Mouse (Mus musculus): ENCODE results near the gene Hnf4a.
A peak's percentile ranks its signal among the peaks of the same experiment; 100 is the strongest.
"Not testable (repeated sequence)": the region's sequence is repeated elsewhere in the genome, so short reads cannot be mapped to it uniquely, and the experiment has no call there.

The Hnf4a gene

DNA sequence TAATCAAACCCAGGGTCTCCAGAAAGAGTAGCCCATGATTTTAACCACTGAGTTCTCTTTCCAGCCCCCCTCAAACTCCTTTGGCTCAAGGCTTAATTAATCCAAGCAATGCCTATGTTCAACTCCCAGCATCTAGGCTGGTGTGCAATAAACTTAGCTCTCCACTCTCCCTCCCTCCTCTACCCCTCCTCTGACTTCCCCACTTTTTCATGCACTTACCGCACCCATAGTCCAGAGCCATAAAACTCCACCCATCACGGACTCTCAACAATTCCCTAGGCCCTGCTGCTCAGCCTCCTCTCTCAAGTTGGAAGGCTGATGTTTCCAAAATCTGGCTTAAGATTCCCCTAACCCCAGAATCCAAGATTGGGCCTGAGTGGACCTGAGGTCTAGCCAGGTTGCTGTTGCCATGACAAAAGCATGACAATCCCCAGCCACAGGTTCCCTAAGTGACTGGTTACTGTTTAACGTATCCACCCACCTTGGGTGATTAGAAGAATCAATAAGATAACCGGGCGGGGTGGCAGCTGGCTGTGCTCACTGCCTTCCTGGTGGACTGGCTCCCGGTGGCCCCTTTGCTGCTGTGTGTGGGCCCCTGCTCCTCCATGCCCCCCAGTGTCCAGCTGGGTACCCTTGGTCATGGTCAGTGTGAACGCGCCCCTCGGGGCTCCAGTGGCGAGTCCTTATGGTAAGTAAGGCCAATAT, at the start of gene Hnf4a:
Gene Hnf4a (plus strand): TSS at position 509 of the 705 bp plus-strand sequence.
- no peak for DNase-seq (ENCODE audit: low spot score in 2 of 2)

DNA sequence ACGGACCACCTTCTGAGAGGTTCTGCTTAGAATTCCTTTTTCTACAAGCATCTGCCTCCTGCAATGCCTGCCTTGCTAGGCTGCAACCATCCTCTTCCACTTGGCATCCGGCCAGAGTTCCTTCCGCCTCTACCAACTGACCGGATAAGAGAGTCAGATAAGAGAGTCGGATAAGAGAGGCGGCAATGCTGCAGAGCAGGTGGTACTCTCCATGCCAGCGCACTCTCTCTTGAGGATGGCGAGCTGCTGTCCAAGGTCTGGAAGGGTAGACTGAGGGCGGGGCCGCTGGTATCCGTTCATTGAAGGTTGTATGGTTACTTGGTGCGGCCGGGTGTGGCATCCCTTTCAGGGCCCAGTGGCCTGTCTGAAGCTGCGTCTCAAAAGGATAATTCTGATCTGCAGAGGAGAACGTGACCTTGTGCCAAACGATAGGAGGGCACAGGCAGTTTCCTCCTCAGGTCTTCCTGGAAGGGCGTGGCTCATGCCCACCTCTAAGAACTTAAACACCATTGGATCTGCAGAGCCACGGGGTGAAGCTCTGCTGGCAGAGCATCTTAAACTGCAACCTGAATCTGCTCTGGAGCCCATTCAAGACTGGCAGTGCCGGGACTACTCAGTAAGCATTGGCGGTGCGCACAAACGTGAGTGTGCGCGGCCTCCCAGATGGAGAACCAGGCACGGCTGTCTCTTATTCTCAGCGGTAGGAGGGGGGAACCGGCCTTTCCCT, 47.9 kb upstream of the Hnf4a start:
- peak in 1 of 2 experiments; percentile 7 for DNase-seq (ENCODE audit: low spot score in 2 of 2)

DNA sequence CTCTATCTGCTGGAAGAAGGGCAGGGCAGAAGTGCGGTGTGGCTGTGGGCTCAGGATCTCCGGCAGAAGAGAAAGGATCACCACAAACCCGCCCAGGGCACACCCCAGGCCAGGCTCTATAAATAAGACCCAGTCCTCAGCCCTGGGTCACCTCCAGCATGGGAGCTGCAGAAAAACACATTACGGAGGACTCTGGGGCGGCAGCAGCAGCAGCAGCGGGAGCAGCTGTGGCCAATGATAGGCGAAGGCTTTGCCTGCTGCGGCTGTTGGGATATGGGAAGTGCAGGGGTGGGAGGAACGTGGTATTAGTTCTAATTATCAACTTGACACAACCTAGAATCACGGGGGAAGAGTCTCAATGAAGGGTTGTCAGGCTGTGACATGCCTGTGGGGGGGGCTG, 47.2 kb upstream of the Hnf4a start:
- DNase-seq (ENCODE audit: low spot score in 2 of 2): no peak

DNA sequence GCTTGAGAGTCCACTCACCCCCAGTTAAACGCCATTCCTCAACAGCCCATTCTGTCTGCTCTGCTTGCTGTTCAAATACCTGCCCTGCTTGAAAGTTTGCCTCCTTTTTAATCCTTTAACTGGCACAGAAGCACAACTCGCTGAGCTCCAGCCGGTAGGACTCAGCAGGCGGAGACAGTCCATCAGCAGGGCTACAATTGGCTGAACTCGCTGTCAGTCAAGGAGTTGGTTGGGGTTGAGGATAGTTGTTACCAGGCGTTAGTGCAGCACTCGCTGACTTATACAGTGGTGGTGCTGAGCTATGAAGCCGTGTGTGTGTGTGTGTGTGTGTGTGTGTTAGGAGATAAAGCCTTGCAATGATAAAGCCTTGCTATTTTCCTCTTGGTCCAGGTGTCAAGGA, 46.0 kb upstream of the Hnf4a start:
- no peak for DNase-seq (ENCODE audit: low spot score in 2 of 2)

DNA sequence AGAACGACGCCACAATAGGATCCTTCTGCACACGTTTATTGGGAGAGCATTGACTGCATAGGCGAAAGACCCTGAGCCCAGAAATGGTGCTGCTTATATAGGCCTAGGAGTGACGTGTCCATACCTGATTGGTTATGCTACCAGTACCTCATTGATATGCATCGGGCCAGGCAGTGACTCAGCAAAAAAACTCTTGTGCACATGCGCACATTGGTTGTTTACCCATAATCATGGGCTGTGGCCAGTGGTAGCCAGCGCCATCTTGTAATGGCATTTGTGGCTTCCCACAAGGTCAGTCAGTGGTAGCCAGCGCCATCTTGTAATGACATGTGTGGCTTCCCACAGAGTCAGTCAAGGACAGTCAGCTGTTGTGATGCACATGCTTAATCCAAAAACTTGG, 45.3 kb upstream of the Hnf4a start:
- DNase-seq (ENCODE audit: low spot score in 2 of 2): not testable (repeated sequence)

DNA sequence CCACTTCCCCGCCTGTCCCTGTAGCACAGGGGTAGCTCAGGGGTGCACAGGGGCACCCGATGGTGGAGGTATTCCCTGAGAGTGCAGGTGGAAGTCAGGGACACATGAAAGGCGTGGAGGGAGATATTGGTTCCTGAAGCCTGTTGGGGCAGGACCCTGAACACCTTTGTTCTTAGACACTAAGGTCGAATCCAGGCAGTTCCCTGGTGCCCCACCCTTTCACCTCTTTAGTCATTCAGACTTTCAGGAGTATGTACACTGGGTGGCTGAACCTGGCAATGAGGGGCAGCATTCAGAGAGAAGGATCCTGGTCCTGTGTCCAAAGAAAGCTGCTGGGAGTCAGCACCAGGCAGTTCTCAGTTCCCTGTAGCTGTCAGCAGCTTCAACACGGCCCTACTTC, 44.2 kb upstream of the Hnf4a start:
- no peak for DNase-seq (ENCODE audit: low spot score in 2 of 2)

DNA sequence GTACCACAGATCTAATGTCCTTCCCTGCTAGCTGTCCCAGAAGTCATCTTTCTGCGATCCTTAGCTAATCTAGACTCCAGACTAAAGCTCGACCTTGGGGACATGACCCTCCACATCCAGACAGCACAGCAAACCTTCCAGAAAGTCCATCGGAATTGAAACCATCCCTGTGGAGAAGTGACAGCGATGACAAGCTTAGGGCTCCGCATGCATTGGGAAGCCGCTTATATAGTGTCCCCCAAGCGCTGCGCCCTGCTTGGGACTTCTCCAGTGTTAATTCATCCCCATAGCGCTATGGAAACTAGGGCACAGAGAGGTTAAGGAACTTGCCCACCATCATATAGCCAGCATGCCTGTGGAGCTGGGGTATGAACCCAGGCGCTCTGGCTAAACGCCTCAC, 43.8 kb upstream of the Hnf4a start:
- no peak for DNase-seq (ENCODE audit: low spot score in 2 of 2)

DNA sequence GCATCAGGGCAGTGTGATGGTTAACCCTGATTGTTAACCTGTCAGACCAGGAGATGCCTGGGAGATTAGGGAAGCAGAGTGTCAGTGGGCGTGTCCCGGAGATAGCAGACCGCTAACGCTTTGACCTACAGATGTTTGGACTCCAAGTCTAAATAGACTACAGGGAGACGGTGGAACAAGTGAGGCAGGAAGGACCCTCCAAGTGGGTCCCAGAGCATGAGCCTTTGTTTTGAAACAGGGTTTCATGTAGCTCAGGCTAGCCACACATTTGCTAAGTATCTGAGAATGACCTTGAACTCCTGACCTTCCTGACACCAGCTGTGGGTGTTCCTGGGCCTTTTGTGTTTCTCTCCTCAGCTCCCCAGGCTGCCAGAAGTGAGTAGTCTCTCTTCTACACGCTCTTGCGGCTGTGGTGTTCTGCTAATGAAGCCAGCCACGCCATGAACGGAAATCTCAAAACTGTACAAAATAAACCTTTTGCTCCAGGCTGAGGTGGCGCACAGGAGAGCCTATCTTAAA, 43.3 kb upstream of the Hnf4a start:
- DNase-seq (ENCODE audit: low spot score in 2 of 2): no peak

DNA sequence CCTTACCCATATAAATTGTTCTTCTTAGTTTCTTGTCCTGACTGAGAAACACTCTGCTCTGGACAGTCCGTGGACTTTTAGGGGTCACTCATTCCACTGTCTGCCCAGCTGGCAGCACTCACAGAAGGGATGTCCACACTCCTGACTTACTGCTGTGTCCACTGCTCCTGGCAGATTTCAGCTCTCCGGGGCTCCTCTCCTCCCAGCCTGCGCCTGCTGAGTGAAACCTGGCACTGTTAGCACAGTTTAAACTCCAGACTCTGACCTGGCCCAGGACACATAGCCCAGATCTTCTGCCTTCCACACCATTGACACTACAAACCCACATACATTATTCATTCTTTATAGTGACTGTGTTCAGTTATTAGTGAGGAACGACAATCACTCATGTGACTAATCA, 42.6 kb upstream of the Hnf4a start:
- DNase-seq (ENCODE audit: low spot score in 2 of 2): no peak

DNA sequence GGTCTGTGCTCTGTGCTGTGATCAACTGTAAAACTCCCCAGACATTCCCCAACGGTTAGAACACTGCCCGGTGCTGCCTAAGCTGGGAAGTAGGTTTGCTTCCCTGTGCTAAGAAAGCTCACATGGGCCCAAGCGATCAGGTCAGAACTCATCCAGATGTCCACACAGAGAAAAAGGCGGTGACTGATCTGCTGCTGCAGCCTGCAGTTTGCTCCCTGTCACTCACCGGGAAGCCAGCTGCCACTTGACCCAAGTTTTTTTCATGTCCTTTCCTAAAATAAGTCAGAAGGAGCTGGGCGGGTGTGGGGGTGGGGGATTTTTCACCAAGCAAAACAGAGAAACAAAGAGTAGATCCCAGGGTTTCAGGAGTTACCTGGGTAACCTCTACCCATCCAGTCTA, 42.0 kb upstream of the Hnf4a start:
- no peak for DNase-seq (ENCODE audit: low spot score in 2 of 2)

DNA sequence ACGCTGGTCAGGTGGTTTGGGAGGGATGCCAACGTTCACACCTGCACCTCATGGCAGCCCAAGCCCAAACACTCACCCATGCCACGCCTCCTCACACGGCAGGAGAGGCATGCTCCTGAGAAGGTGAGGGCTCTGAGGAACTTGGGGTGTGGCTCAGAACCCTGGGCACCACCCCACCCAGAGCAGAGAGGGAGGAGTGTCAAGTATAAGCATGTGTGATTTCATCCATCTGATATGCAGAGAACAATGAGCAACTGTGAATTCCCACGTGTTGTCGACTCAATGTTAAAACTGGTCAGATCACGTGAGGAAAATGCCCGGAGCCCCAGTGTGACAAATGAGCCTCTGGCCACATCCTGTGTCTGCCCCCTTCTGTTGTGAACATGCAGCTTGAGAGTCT, 39.8 kb upstream of the Hnf4a start:
- DNase-seq (ENCODE audit: low spot score in 2 of 2): no peak

DNA sequence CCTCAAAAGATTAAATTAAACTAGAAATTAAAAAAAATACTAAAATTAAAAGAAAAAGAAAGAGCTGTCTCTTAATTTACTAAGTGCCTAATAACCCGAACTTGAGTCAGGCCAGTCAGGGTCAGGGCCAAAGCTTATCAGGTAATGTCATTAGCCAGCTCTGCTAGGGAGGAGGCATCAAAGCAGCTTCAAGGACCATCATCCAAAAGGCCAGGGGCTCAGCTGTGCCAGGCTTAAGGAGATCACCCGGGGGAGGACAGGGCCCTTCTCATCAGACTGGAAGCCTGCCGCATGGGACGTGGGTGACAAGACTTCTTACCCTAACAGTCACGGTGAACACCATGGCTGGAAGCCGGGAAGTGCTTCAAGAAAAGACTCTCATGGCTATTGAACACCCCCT, 39.0 kb upstream of the Hnf4a start:
- DNase-seq (ENCODE audit: low spot score in 2 of 2): no peak

DNA sequence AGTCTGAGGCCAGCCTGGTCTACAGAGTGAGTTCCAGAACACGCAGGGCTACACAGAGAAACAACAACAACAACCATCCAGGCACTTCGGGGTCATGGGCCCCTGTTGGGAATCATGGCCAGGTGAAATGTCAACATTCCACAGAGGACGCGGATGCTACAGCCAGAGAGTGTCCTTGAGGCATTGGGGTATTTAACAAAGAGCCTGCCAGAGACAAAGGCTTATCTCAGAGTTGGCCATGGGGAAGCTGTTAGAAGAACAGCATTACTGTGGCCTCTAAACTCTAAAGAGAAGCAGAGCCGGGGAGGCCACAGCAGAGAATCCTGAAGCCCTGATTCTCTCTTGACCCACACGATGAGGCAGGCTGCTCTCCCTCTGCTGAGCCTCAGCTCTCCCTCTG, 37.7 kb upstream of the Hnf4a start:
- DNase-seq (ENCODE audit: low spot score in 2 of 2): no peak

DNA sequence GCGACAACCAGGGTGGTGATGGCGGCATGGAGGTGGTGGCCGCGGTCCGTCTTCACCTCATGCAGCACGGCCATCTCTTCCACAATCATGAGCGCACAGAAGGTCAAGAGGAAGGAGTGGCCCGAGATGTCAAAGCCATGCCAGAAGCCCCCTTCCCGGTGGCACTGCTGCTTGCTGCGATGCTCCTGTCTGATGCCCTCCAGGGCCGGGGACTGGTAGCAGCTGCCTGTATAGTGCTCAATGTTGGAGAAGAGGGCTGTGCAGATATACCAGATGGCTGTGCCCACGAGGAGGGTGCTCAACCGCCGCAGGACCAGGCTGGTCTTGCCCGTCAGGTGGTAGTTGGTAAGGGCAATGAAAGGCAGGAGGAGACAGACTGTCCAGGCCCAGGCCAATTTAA, 36.9 kb upstream of the Hnf4a start:
- no peak for DNase-seq (ENCODE audit: low spot score in 2 of 2)

DNA sequence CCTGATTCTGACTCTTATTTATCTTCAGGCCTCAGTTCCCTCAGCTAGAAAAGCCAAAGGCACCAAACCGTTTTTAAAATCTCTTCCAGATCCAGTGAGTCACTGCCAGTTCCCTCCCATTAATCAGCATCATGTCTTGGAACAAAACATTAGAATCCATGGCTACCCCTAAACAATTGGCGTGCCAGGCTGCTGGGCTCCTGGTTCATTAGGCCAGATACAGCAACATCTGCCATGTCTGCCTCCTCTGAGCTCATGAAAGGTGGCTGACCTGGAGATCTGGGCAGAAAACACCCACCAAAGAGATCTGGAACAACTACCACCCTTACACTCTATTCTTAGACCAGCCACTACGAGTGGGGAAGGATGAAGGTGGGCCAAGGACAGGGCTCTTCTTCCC, 35.5 kb upstream of the Hnf4a start:
- no peak for DNase-seq (ENCODE audit: low spot score in 2 of 2)

DNA sequence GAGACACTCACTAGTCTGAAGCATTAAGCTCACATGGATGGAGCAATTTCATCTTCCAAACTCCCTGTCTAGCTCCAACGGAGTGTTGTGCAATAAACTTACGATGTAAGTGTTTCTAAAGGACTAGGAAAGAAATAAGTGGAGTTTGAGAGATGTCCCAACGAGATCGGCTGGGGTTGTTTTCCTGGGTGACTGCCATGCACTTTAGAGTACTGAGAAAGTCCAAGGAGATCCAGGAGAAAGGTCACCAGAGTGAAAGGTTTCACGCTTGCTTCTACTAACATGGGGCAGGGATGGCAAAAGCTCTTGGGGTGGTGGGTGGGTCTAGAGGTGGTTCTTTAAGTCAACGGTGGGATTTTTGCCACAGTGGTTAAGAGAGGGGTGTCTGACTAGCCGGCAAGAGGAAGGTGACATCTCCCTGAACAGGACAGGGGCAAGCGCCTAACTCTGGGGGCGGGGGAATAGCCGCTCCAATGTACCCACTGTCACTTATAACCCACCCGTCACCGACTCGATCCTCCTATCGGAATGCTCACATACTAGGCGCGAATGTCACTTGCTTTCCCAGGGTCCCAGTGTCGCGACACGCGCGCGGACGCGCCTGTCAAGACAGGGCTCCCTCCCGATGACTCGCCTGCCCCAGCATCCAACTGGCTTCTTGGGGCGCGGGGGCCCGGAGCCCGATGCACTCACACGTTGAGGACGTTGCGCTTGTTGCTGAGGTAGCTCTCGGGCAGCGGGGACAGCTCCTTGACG, 34.7 kb upstream of the Hnf4a start:
- no peak for DNase-seq (ENCODE audit: low spot score in 2 of 2)

DNA sequence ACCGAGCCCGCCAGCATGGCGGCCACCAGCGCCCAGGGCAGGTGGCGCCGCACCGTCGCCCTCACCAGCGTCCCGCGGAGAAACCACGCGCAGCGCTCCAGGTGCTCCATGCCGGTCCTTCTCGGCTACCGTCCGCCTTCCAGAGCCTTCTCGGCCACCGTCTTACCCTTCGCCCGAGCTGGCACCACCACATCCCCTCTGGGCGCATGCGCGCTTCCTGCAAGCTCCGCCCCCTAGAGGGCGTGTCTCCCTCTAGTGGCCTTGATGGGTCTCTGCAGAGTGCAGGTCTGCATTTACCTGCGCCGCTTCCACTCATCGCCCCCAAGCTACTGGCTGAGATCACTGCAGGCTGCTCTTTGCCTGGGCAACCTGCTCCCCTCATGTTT, 34.1 kb upstream of the Hnf4a start, which contains the start of gene Fitm2:
Gene Fitm2 (minus strand): TSS at position 164 of the 386 bp plus-strand sequence.
- DNase-seq (ENCODE audit: low spot score in 2 of 2): peak; percentile 89 to 96

DNA sequence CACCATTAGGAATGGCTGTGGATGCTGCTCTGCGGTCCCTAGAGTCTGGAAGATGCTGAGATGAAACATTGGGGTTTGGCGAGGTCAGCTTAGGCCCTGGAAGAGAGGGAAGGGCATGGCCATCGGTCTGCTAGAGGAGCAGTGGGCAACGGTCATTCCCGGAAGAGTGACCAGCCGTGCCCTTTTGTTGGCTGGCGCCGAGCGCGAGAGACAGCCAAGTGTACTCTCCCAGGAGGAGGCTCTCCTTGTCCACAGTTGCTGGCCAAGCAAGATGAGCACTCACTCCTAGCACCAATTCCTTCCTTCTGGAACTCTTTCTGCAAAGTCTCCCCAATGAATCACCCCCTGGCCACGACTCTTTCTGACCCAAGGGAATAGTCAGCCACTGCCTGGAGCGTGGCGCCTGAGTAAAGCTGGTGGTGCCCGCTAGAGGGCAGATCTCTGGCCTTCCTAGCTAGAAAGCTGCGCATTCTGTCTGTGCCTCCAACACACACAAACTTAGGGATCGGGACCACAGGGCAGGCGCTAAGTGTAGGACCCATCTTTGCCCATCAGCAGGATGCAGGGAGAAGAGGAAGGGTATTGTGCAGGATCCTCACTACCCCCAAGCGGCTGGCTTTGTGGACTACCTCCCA, 26.3 kb upstream of the Hnf4a start:
- DNase-seq (ENCODE audit: low spot score in 2 of 2): no peak

DNA sequence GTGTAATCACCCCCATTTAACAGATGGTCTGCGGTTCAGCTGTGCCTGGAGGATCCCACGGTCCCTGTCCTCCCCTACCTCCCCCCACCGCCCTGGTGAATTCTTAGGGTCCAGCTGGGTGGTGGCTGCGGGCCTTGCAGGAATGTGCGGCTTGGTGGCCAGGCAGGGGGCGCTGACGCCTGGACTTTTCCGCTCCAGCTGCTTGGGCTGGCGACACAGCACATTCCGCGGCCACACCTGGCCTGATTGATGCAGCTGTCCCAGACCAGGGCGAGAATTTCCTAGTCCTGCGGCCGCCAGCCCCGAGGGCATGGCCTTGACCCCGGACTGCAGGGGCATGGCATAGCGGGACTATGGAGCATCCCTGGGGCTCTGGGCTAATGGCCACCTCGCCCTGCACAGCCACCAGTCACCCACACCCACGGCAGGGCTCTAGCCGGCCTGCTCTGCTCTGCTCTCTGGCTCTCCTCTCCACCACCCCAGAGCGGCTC, 25.0 kb upstream of the Hnf4a start:
- no peak for DNase-seq (ENCODE audit: low spot score in 2 of 2)

DNA sequence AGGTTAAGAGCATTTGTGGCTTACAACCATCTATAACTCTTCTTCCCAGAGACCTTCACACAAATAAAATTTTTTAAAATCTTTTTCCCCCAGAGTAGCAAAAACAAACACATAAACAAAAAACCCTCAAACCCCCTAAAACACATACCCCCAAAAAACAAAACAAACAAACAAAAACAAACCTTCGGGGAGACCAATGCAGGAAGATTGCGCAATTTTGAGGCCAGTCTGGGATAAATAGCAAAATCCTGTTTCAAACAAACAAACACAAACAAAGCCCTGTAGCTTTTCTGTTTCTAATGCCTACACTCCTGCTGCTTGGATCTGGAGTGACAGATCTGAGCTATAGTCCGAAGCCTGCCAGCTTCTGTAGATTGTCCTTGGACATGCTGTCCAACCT, 19.2 kb upstream of the Hnf4a start:
- no peak for DNase-seq (ENCODE audit: low spot score in 2 of 2)

DNA sequence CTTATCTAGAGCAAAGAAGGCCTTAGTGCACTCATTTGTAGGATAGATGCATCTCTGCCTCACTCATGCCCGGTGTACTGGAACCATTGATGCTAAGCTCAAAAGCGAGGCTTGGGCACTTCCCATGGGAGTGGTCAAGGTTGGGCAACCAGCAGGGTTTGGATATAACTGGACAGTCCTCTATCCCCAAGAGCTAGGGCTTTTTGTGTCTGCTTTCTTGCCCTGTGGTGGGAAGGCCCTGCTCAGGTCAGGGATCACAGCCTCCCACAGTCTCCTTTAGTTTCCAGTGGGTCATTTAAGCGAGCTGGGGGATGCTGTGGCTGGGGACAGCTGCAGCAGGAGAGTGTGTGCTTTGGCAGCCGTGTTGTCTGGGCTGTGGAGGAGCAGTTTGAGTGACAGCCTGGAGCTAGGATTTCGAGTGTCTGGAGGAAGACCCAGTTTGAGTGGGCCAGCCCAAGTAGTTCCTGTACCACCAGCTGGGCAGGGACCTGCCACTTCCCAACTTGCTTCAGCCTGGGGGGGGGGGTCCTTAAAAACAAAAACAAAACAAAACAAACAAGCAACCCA, 16.8 kb upstream of the Hnf4a start:
- no peak for DNase-seq (ENCODE audit: low spot score in 2 of 2)

DNA sequence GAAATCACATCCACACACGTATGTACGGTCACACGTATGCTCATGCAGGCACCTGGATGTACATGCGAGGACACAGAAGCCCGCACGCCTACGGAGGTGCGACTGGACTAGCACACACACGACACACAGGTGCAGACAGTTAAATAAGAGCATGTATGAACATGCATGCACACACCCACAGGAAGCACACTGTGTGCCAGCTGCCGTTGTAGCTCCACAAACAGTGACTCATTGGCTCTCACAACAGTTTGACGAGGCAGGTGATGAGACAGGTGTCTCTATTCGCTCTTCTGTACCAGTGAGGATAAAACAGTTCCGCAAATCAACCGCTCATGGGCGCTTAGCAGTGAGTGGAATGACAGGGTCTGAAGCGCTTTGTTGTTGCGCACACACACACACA, 16.0 kb upstream of the Hnf4a start:
- no peak for DNase-seq (ENCODE audit: low spot score in 2 of 2)
